Mouse (Mus musculus) induced T-regulatory cell, adult 2 months (primary cell): ENCODE results near the gene Ficd.
A peak's percentile ranks its signal among the peaks of the same experiment; 100 is the strongest.

ENCODE experiments used
- DNase-seq: peaks from one replicate; pipeline ENCODE4 v3.0.0-alpha.2; 2012; ENCODE audit warnings: low read depth

Ficd gene

DNA sequence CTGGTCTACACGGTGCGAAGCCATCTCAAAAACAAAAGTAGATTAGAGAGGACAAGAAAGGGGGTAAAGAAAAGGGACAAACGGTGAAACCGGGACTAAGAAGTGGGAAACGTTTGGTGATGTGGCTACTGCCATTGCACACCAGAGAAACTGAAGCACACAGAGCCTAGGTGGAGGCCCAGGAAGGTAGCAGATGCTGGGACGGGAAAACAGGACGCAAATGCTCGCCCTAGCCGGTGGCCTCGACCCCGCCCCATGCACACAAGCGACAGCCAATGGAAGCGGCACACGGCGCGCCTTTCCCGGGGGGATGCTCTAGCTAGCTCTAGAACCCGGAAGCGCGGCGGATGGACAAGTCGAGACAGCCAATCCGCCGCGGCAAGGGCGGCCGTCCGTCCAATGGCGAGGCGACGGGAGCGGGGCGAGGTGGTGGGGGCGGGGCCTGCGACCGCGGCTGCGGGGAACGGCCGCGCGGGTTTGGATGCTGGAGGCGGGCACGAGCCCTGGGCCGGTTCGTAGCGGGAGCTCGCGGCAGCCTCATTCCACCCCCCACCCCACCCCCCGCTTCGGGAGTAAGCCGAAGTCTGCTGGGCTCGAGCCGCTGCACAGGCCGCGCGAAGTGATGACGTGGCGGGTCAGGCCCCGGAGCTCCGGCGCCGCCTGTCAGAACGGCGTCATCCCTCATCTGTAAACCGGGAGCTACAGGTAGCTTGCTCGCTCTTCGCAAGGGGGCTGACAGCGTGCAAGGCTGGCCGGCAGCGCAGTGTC, at the start of gene Ficd:
TSS of gene Ficd (plus strand) at position 459 of the 768 bp plus-strand sequence.
- DNase-seq: peak; percentile 99

DNA sequence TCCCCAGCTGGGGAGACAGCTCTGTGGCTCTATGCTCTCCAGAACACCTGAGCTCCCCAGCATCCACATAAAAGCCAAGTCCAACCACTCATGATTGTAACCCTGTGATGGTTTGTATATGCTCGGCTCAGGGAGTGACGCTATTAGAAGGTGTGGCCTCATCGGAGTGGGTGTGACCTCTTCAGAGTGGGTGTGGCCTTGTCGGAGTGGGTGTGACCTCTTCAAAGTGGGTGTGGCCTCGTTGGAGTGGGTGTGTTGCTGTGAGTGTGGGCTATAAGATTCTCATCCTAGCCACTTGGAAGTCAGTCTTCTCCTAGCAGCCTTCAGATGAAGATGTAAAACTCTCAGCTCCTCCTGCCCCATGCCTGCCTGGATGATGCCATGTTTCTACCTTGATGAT, 48.1 kb upstream of the Ficd start:
- DNase-seq: no peak

DNA sequence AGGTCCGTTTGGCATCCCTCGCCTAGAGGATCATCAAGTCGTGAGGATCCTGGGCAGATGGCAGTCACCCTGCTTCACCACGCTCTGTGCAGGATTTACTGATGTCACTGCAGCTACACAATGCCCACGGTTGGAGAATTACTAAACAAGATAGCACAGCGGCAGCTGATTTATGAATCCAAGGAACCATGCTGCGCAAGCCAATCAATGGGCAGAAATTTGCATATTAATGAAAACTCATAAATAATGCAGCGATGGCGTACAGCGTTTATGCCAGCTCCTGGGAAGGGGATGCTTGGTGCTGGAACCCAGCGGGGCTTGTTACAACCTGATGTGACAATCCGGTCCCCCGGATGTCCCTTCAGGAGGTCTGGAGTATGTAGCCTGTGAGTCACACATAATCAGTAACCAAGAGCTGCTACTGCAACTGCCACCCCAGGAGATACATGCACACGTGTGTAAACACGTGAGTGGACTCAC, 45.5 kb upstream of the Ficd start:
- DNase-seq: no peak

DNA sequence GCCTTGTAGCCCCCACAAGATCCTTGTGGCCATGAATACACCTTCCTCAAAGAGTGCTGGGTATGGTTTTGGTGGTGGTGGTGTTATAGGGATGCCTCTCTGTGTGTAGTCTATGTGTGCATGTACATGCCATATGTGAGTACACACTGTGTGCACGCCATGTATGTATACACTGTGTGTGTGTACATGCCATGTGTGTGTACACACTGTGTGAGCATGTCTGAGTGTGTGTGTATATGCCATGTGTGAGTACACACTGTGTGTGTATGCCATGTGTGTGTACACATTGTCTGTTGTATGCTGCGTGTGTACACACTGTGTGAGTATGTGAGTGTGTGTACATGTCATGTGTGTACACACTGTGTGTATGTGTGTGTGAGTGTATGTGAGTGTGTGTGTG, 44.7 kb upstream of the Ficd start:
- no peak for DNase-seq

DNA sequence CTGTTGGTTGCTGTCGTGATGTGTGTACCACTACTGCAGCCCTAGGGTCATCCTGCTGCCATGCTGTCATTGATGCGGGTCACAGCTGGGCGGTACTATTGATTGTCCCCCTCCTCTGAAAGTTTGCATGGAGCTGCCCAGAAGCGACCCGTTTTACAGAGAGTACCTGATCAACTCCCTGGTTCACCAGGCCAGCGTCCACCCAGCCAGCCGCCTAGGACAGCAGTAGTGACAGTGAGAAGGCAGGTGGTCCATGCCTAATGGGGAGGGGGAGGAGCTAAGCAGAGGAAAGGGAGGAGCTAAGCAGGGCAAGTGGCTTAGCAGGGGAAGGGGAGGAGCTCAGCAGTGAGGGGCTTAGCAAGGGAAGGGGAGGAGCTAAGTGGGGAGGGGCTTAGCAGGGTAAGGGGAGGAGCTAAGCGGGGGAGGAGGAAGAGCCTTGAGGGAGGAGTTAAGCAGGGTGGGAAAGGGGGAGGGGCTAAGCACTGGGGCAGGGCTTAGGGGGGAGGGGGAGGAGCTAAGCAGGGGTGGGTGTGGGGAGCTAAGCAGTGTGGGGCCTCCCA, 42.3 kb upstream of the Ficd start:
- DNase-seq: no peak

DNA sequence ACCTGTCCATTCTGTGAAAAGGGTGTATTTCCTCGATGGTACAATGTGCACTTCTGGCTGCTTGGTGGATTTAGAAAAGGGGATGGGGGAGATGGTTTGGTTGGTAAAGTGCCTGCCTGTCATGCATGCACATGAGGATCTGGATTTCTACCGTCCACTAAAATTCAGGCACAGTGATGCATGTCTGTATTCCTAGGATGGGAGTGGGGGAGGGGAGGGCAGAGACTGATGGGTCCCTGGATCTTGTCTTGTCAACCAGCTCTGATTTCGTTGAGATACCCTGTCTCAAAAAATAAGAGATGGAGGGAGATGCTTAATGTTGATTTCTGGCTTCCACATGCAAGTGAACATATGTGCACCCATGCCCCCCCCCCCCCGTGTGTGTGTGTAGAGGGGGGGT, 41.6 kb upstream of the Ficd start:
- no peak for DNase-seq

DNA sequence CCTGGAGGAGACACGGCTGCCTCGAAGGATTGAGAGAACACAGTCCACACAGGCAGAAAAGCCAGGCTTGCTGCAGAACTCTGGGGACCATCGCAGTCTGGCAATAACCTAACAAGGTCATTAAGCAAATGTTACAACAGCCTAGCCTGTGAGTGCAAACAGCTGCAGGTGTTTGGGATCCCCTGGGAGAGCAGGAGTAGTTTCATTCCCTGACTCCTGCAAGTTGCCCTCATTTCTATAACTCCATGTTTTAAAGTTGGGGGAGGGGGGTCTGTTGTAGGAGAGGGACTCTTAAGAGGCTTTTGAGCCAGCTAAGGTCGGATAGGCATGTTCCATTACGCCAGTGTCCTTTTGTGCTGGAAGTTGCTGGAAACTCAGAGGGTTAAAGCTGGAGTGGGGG, 41.2 kb upstream of the Ficd start:
- no peak for DNase-seq

DNA sequence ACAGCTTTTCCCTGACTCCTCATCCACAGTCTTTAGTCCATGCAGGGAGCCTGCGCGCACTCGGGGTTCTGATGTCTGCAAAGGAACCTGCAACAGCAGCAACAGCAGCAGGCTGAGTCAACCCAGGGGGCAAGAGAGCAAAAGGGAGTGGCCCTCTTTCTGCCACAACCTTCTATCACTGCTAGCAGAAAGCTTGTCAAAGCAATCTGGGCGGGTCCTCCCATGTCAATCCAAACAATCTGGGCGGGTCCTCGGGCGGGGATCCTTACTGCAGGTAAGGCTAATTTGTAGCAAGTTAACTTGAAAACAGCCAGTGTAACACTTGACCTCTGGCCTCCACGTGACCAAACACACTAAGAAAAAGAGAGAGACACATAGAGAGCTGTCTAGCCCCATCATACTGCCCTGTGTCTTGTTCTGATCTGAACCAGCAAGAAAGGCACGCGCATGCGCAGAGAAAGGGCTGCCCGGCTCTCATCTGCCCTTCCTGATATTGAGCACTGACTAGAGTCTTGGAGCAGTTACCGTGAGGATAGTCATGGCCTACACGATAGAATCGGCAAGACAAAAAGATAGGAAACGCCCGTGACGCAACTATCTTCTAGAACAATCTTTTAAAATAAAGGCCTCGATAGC, 35.1 kb upstream of the Ficd start:
- DNase-seq: no peak

DNA sequence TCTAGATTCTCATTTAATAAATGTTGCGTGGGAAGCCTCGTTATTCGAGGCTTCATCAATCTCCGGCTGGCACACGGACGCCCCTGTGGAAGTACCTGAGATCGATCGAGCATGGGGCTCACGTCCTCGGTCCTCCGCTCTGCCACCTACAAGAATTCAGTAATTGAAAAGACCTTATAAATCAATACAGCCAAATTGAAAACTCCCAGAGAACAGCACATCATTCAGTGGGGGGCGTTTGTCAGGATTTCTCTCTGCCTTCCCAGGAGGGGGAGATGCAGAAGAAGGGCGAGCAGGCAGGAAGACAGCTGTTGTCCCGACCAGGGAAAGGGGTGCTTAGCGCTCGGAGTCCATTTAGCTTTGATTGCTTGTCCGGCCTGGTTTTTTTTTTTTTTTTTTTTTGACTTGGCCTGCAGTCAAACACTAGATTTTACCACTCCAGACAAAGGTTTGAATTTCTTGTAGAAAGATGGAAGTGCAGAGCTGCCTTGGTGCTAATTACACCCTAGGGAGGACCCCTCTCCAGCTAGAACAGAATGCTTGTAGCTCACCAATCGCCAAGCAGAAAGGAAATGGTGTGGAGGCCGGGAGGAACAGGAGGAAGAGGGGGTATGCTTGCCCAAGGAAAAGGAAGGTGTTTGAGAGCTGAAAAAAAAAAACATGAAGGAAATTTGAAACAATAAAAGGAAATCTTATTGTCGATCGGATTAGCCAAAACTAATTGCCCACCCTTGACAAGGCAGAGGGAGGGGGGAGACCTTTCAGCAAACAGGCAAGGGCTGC, 31.6 kb upstream of the Ficd start:
- no peak for DNase-seq

DNA sequence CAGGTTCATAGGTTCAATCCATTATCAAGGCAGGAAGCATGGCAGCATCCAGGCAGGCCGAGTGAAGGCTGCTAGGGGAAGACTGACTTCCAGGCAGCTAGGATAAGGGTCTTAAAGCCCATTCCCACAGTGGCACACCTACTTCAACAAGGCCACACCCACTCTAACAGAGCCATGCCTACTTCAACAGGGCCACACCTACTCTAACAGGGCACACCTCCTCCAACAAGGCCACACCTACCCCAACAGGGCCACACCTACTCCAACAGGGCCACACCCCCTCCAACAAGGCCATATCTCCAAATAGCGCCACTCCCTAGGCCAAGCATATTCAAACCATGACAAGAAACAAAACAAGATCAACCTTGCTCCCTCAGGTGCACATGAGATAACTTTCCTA, 22.7 kb upstream of the Ficd start:
- no peak for DNase-seq

DNA sequence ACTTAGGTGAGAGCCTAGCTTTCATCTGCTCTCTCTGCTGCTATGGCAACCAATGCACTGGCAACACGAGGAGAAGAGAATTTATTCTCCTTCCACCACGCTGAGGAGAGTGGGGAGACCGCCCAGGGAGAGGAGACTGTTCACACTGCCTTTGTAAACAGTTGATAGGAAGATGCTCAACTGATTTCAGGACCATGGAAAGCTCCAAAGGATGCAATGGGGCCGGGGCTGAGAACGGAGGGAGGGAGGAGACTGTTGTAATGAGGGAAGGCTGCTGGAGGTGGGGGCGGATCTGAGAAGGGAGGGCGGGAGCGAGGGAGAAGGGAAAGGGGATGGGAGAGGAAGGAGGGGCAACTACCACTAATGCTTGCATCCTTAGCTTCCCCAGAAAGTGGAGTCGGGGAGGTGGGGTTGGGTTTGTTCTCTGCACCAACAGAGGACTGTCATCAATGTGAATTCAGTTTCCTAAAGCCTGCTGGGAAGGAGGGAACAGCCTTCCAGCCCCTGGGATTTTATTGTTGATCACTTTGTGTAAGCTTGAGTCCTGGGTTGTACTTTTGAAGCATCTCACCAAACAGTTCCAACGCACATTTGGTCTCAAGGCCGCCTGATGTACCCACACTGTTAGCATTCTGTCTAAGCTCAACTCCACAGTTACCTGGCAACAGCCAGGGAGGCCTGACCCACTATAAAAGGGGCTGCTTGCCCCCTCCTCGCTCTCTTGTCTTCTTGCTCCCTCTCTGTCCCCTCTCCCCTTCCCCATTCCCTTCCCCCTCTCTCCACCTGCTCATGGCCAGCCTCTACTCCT, 18.8 kb upstream of the Ficd start:
- peak; percentile 54 for DNase-seq

DNA sequence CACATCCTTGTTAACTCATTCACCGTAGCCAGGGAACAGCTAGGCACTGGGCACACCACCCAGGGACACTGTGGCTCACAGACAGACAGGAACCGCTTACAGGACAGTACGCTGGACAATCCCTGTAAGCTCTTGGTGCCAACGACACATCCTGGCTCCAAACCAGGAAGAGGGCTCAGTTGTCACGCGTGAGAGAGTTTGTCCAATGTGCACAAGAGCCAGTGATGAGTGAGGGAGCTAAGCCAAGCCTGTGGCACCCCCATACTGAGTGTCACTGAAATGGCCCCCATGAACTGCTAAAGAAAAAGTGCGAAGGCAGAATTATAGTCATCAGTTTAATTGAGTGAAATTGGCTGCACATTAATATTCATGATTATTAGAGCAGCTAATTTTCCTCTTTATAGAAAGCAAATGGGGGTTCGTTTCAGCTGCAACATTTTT, 16.4 kb upstream of the Ficd start:
- no peak for DNase-seq

DNA sequence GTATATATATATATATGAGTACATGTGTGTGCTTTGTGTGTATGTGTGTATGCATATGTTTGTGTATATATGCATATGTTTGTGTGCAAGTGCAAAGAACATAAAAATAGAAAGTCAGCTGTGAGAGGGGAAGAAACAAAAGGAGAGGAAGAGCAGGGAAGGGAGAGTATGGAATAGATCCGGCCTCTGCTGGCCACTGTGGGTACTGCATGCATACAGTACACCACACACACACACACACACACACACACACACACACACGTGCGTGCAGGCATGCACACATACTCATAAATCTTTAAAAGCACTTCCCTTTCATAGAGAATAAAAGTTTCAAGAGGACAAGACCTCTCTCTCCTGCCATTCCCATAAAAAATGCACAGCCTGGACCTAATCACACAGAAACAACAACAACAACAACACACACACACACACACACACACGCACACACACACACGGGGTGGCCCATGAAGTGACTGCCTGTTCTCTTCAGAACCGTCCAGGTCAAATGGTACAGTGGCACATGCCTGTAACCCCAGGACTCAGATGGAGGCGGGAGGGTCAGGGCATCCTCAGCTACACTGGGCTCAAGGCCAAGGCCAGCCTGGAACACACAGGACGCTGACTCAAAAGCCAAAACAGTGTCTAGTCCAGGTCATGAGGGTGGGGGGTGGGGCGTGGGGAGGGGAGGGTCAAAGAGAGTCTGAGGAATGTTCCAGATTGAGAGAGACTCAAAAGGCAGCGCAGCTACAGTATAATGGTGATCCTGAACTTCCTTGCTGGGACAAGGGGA, 13.2 kb upstream of the Ficd start:
- no peak for DNase-seq

DNA sequence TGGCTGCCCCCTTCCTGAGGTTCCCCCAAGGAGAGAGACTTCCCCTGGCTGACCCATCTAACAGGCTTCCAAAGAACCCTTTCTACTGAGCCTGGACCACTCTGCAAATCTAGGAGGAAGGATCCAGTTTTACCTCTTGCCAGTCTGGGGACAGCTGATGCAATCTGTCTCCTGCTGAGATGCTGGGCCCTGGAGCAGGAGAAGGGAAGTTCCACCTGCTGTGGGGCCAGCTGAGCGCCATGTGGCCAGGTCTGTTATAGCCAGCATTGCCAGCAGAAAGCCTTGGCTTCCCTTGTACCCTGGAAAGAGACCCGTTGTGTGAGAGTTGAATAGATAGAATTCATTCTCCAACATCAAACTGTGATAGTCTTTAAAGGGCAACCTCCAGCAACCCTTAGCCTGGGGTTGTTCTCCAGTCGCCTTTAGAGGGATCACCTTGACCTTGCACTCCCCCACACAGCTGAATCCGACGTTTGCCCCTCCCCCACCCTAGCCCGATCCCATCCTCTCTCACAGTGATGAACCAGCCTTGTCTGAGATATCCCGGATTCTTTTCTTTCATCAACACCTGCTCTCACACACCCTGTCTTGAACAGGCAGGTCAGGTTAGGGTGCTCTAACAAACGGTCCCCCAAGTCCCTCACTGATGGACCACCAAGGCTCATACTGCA, 11.9 kb upstream of the Ficd start:
- no peak for DNase-seq

DNA sequence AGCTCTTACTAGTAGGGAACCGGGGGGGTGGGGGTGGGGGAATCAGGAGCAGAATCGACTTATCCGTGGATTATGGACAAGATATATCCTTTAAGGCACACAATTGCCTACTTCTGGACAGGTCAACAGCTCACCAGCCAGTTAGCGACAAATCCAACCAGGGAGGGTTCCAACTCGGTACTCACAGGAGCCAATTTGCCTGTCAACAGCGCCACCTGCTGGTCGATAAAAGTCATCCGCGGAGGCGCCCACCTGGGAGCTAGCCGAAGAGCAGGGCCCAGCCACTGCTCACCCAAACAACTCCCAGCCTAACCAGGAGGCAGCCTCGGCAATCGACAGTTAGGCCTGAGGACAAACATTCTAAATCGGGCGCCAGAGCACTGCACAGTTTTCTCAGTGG, 11.2 kb upstream of the Ficd start, which contains the start of gene 1700069L16Rik:
TSS of gene 1700069L16Rik (minus strand) at position 327 of the 400 bp plus-strand sequence.
- DNase-seq: peak; percentile 88

DNA sequence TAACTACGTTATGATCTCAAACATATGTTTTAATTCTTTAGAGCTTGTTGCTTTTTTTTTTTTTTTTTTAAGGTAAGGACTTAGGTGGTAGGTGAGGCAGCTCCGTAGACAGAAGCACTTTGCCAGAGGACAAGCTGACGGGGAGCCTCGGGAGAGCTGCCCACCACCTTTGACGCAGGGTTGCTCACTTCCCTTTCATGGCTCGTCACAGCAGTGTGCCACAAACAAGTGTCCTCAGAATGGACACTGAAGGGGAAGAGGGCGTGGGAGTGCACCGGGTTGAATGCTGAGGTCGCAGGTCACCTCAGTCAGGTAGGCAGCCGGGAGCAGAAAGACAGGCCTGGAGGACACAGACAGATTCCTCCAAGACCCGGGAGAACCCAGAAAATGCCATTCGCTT, 10.2 kb upstream of the Ficd start:
- no peak for DNase-seq

DNA sequence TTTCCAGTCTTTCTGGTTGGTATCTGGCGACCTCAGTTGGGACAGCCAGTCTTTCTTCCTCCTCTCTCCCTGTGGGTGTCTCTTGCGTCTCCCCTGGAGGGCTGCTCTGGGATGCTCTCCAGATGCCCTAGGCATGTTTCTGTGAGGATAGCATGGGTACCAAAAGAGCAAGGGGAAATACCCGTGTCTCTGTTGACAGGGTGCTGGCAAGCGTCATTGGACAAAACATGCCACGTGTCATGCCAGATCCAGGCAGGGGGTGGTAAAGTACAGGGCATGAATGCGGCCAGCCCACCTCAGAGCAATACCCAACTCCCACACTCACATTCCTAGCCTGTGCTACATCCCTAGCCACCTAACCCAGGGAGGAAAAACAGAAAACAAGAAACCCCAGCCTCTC, 9.0 kb upstream of the Ficd start:
- no peak for DNase-seq

DNA sequence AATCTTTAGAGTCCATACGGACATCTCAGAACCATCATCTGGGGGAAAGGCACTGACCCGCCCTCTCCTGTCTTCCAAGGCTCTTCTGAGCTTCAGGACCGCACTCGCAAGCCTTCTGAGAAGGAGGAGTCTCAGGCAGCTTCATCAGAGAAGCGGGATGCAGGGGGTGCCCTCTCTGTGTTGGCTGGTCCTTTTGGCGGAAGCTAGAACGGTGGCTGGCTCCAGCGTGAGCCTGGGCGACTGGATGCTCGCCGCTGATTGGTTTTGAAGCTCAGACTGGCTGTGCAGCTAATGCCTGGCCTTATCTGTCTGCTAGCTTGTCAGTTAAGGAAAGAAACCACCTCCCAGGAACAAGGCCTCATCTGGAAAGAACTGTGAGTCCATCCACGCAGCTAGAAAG, 8.4 kb upstream of the Ficd start:
- no peak for DNase-seq

DNA sequence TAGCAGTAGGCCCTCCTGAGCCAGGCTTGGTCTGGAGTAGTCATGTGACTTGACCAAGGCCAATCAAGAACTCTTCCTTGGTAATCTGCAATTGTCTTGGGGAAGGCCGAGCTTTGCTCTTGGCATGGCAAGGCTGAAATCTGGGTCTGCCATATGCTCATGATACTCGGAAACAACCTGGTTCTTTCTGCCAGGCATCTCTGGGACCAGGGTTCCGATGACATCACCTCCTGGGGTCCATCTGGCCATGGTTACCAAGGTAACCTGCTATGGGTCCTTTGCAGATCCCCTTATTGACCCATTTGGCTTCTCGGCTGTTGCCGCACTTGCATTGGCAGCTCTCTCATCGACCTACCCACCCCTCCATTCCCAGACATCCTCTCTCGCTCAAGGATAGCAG, 7.6 kb upstream of the Ficd start:
- no peak for DNase-seq

DNA sequence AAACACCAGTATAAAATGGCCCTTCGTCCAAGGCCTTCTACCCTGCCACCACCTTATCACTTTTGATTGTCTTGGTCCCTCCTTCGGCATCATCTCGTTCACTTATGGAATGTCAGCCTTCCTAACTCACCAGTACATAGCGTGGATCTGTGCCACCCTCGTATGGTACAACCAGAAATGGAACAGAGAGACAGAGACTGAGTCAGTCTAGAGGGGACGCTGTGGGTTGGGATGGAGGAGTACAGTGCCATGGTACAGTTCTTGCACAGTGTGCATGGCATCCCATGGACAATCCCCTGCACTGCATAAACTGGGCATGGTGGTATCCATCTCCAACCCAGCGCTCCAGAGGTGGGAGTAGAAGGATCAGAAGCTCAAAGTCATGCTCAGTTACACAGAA, 6.9 kb upstream of the Ficd start:
- DNase-seq: no peak
